Mouse (Mus musculus): ENCODE data around the gene Nufip2. TPM values are rescaled to one million over a fixed set of nuclear protein-coding genes. Genes with fewer than 3 reads are reported as not detected.
"Not testable (repeated sequence)": the region's sequence is repeated elsewhere in the genome, so short reads cannot be mapped to it uniquely, and the experiment has no call there.

Nufip2 gene
- polyA plus RNA-seq, 1 experiment from 2014 or later = 3.4 TPM

- ATAC-seq (ENCODE audit: low FRiP score) = no peak
- Histone ChIP-seq H3K36me3 (no peaks in the 10 kb centered on the region; the same call in 1 of the 2 replicates), H3K27me3 (replicated peaks) (no peaks in the 10 kb centered on the region), H3K4me1 (no peaks in the 10 kb centered on the region), H3K27ac (replicated peaks) (no peak overlapping the region), H3K9ac (replicated peaks) (no peak overlapping the region), H3K4me3 (replicated peaks) (no peak overlapping the region), H3K9me3 (replicated peaks) (no peaks in the 10 kb centered on the region), H3K4me2 (no peak overlapping the region)
- 93% methylated on average over 4 of the region's 4 CpGs for WGBS
Observed at GRCm38 (mm10) chr11:77721389-77721788, 35.4 kb downstream of the Nufip2 start.

GRCm38 (mm10) chr11:77724766-77725165 lies 38.8 kb downstream of the Nufip2 start:
- H3K27ac ChIP-seq (replicated peaks) = no peak overlapping the region
- no peaks in the 10 kb centered on the region for H3K9me3 ChIP-seq (replicated peaks)
- H3K4me3 ChIP-seq (replicated peaks) = no peak overlapping the region
- H3K27me3 ChIP-seq (replicated peaks) = no peaks in the 10 kb centered on the region
- no peaks in the 10 kb centered on the region; the same call in 1 of the 2 replicates for H3K36me3 ChIP-seq
- ATAC-seq (ENCODE audit: low FRiP score) = no peak
- H3K4me1 ChIP-seq = no peaks in the 10 kb centered on the region
- no peak overlapping the region for H3K9ac ChIP-seq (replicated peaks)
- no peak overlapping the region for H3K4me2 ChIP-seq
- 74% methylated on average over 7 of the region's 7 CpGs for WGBS

- Histone ChIP-seq H3K4me3 (replicated peaks) (no peak within 1 kb of the TSS), H3K4me1 (no peaks in the 10 kb centered on the region), H3K36me3 (no peaks in the 10 kb centered on the region; the same call in 1 of the 2 replicates), H3K9me3 (replicated peaks) (no peaks in the 10 kb centered on the region), H3K27ac (replicated peaks) (no peak within 1 kb of the TSS), H3K4me2 (no peak within 1 kb of the TSS), H3K27me3 (replicated peaks) (no peaks in the 10 kb centered on the region), H3K9ac (replicated peaks) (no peak within 1 kb of the TSS)
- no peak for ATAC-seq (ENCODE audit: low FRiP score)
- 45% methylated on average over 7 of the region's 7 CpGs for WGBS
Observed at GRCm38 (mm10) chr11:77725183-77725582, 39.2 kb downstream of the Nufip2 start, which contains the start of gene Cryba1. TSS of gene Cryba1 (minus strand) at chr11:77725283.

GRCm38 (mm10) chr11:77728587-77728986 lies 42.6 kb downstream of the Nufip2 start:
- Histone ChIP-seq H3K27me3 (replicated peaks) (no peaks in the 10 kb centered on the region), H3K9me3 (replicated peaks) (no peaks in the 10 kb centered on the region), H3K4me3 (replicated peaks) (no peak overlapping the region), H3K36me3 (no peaks in the 10 kb centered on the region), H3K4me2 (no peak overlapping the region), H3K4me1 (no peaks in the 10 kb centered on the region), H3K9ac (replicated peaks) (no peak overlapping the region), H3K27ac (replicated peaks) (no peak overlapping the region)
- 47% methylated on average over 2 of the region's 2 CpGs for WGBS
- no peak for ATAC-seq (ENCODE audit: low FRiP score)

- H3K4me3 ChIP-seq (replicated peaks) = no peak overlapping the region
- H3K27ac ChIP-seq (replicated peaks) = no peak overlapping the region
- no peaks in the 10 kb centered on the region for H3K27me3 ChIP-seq (replicated peaks)
- H3K9me3 ChIP-seq (replicated peaks) = no peaks in the 10 kb centered on the region
- no peaks in the 10 kb centered on the region for H3K36me3 ChIP-seq
- peaks cover 2% of the 10 kb centered on the region; the same call in 1 of the 2 replicates for H3K4me1 ChIP-seq
- H3K9ac ChIP-seq (replicated peaks) = no peak overlapping the region
- H3K4me2 ChIP-seq = no peak overlapping the region
- no peak for ATAC-seq (ENCODE audit: low FRiP score)
- WGBS = 2% methylated on average over 6 of the region's 6 CpGs
Observed at GRCm38 (mm10) chr11:77737289-77737688, 51.3 kb downstream of the Nufip2 start.

GRCm38 (mm10) chr11:77738555-77738954 lies 52.6 kb downstream of the Nufip2 start:
- no peak overlapping the region for H3K4me3 ChIP-seq (replicated peaks)
- no peak overlapping the region for H3K9ac ChIP-seq (replicated peaks)
- no peaks in the 10 kb centered on the region for H3K27me3 ChIP-seq (replicated peaks)
- H3K4me1 ChIP-seq = peaks cover 2% of the 10 kb centered on the region; the same call in 1 of the 2 replicates
- H3K4me2 ChIP-seq = no peak overlapping the region
- H3K27ac ChIP-seq (replicated peaks) = no peak overlapping the region
- 50% methylated on average over 7 of the region's 7 CpGs for WGBS
- no peaks in the 10 kb centered on the region for H3K36me3 ChIP-seq
- no peaks in the 10 kb centered on the region for H3K9me3 ChIP-seq (replicated peaks)
- ATAC-seq (ENCODE audit: low FRiP score) = no peak

- H3K36me3 ChIP-seq = no peaks in the 10 kb centered on the region
- WGBS = 35% methylated on average over 6 of the region's 6 CpGs
- no peak overlapping the region for H3K27ac ChIP-seq (replicated peaks)
- H3K9me3 ChIP-seq (replicated peaks) = no peaks in the 10 kb centered on the region
- no peak for ATAC-seq (ENCODE audit: low FRiP score)
- no peak overlapping the region for H3K4me2 ChIP-seq
- H3K4me1 ChIP-seq = no peaks in the 10 kb centered on the region
- no peak overlapping the region for H3K9ac ChIP-seq (replicated peaks)
- no peaks in the 10 kb centered on the region for H3K27me3 ChIP-seq (replicated peaks)
- no peak overlapping the region for H3K4me3 ChIP-seq (replicated peaks)
Observed at GRCm38 (mm10) chr11:77743966-77744365, 58.0 kb downstream of the Nufip2 start.

GRCm38 (mm10) chr11:77746652-77747051 lies 60.7 kb downstream of the Nufip2 start:
- no peak overlapping the region for H3K4me2 ChIP-seq
- no peak overlapping the region for H3K4me3 ChIP-seq (replicated peaks)
- 89% methylated on average over 4 of the region's 4 CpGs for WGBS
- H3K4me1 ChIP-seq = no peaks in the 10 kb centered on the region
- H3K9me3 ChIP-seq (replicated peaks) = no peaks in the 10 kb centered on the region
- H3K9ac ChIP-seq (replicated peaks) = no peak overlapping the region
- H3K36me3 ChIP-seq = no peaks in the 10 kb centered on the region
- ATAC-seq (ENCODE audit: low FRiP score) = no peak
- H3K27me3 ChIP-seq (replicated peaks) = no peaks in the 10 kb centered on the region
- H3K27ac ChIP-seq (replicated peaks) = no peak overlapping the region

- H3K4me2 ChIP-seq; H3K27me3 ChIP-seq (replicated peaks); H3K9me3 ChIP-seq (replicated peaks); H3K9ac ChIP-seq (replicated peaks); ATAC-seq (ENCODE audit: low FRiP score); H3K27ac ChIP-seq (replicated peaks); H3K36me3 ChIP-seq; H3K4me3 ChIP-seq (replicated peaks); H3K4me1 ChIP-seq: not testable (repeated sequence)
- 98% methylated on average over 14 of the region's 15 CpGs for WGBS
Observed at GRCm38 (mm10) chr11:77747103-77747502, 61.1 kb downstream of the Nufip2 start.

GRCm38 (mm10) chr11:77748996-77749395 lies 63.0 kb downstream of the Nufip2 start:
- ATAC-seq (ENCODE audit: low FRiP score) = no peak
- no peak overlapping the region for H3K4me3 ChIP-seq (replicated peaks)
- no peak overlapping the region for H3K4me2 ChIP-seq
- H3K9me3 ChIP-seq (replicated peaks) = no peaks in the 10 kb centered on the region
- H3K4me1 ChIP-seq = no peaks in the 10 kb centered on the region
- 76% methylated on average over 5 of the region's 5 CpGs for WGBS
- no peak overlapping the region for H3K9ac ChIP-seq (replicated peaks)
- no peak overlapping the region for H3K27ac ChIP-seq (replicated peaks)
- H3K36me3 ChIP-seq = no peaks in the 10 kb centered on the region
- H3K27me3 ChIP-seq (replicated peaks) = no peaks in the 10 kb centered on the region

GRCm38 (mm10) chr11:77752525-77752924 lies 66.6 kb downstream of the Nufip2 start:
- WGBS = 86% methylated on average over 5 of the region's 5 CpGs
- no peaks in the 10 kb centered on the region for H3K4me1 ChIP-seq
- no peaks in the 10 kb centered on the region for H3K36me3 ChIP-seq
- H3K4me2 ChIP-seq = no peak overlapping the region
- no peaks in the 10 kb centered on the region for H3K27me3 ChIP-seq (replicated peaks)
- H3K4me3 ChIP-seq (replicated peaks) = no peak overlapping the region
- ATAC-seq (ENCODE audit: low FRiP score) = no peak
- H3K27ac ChIP-seq (replicated peaks) = no peak overlapping the region
- H3K9ac ChIP-seq (replicated peaks) = no peak overlapping the region
- H3K9me3 ChIP-seq (replicated peaks) = no peaks in the 10 kb centered on the region

GRCm38 (mm10) chr11:77753469-77753868 lies 67.5 kb downstream of the Nufip2 start:
- Histone ChIP-seq H3K27ac (replicated peaks) (no peak overlapping the region), H3K27me3 (replicated peaks) (no peaks in the 10 kb centered on the region), H3K9me3 (replicated peaks) (no peaks in the 10 kb centered on the region), H3K4me2 (no peak overlapping the region), H3K4me3 (replicated peaks) (no peak overlapping the region), H3K4me1 (no peaks in the 10 kb centered on the region), H3K9ac (replicated peaks) (no peak overlapping the region), H3K36me3 (no peaks in the 10 kb centered on the region)
- ATAC-seq (ENCODE audit: low FRiP score) = no peak
- 76% methylated on average over 3 of the region's 3 CpGs for WGBS

GRCm38 (mm10) chr11:77760031-77760430 lies 74.1 kb downstream of the Nufip2 start:
- Histone ChIP-seq H3K27ac (replicated peaks) (no peak overlapping the region), H3K9ac (replicated peaks) (no peak overlapping the region), H3K9me3 (replicated peaks) (no peaks in the 10 kb centered on the region), H3K36me3 (no peaks in the 10 kb centered on the region), H3K4me2 (no peak overlapping the region), H3K27me3 (replicated peaks) (no peaks in the 10 kb centered on the region), H3K4me1 (peaks cover 18% of the 10 kb centered on the region), H3K4me3 (replicated peaks) (no peak overlapping the region)
- no peak for ATAC-seq (ENCODE audit: low FRiP score)
- 83% methylated on average over 4 of the region's 4 CpGs for WGBS
